Mouse (Mus musculus) WW6 (cell line): ENCODE data around the gene Kcnmb2.

Source experiments
- DNase-seq: peaks from one replicate; pipeline ENCODE4 v3.0.0-alpha.2; 2013; ENCODE audit warnings: low read depth, low spot score

Gene Kcnmb2

GRCm38 (mm10) chr3:32012205-32012931, 110.1 kb downstream of the Kcnmb2 start:
- no peak for DNase-seq

- no peak for DNase-seq
Measured at GRCm38 (mm10) chr3:32020981-32021380, 118.7 kb downstream of the Kcnmb2 start.

- DNase-seq, result no peak
Measured at GRCm38 (mm10) chr3:32029375-32030050, 127.2 kb downstream of the Kcnmb2 start.

- no peak for DNase-seq
Measured at GRCm38 (mm10) chr3:32032381-32032780, 130.1 kb downstream of the Kcnmb2 start.

GRCm38 (mm10) chr3:32043814-32044213, 141.5 kb downstream of the Kcnmb2 start:
- no peak for DNase-seq

GRCm38 (mm10) chr3:32048777-32049176, 146.5 kb downstream of the Kcnmb2 start:
- DNase-seq, result no peak

GRCm38 (mm10) chr3:32052596-32052995, 150.3 kb downstream of the Kcnmb2 start:
- DNase-seq, result no peak

GRCm38 (mm10) chr3:32053610-32054241, 151.4 kb downstream of the Kcnmb2 start:
- DNase-seq, result no peak

GRCm38 (mm10) chr3:32059888-32060656, 157.8 kb downstream of the Kcnmb2 start:
- DNase-seq, result no peak

GRCm38 (mm10) chr3:32062685-32063084, 160.4 kb downstream of the Kcnmb2 start:
- no peak for DNase-seq

GRCm38 (mm10) chr3:32063312-32063711, 161.0 kb downstream of the Kcnmb2 start:
- DNase-seq, result no peak

- no peak for DNase-seq
Measured at GRCm38 (mm10) chr3:32067004-32067935, 165.0 kb downstream of the Kcnmb2 start.

- no peak for DNase-seq
Measured at GRCm38 (mm10) chr3:32073881-32074280, 171.6 kb downstream of the Kcnmb2 start.

- no peak for DNase-seq
Measured at GRCm38 (mm10) chr3:32088762-32089161, 186.5 kb downstream of the Kcnmb2 start.

GRCm38 (mm10) chr3:32101391-32101790, 199.1 kb downstream of the Kcnmb2 start:
- DNase-seq, result no peak

GRCm38 (mm10) chr3:32119851-32120250, 217.5 kb downstream of the Kcnmb2 start:
- no peak for DNase-seq

GRCm38 (mm10) chr3:32121731-32122130, 219.4 kb downstream of the Kcnmb2 start:
- DNase-seq, result no peak

GRCm38 (mm10) chr3:32125431-32125830, 223.1 kb downstream of the Kcnmb2 start:
- no peak for DNase-seq

GRCm38 (mm10) chr3:32128391-32128790, 226.1 kb downstream of the Kcnmb2 start:
- DNase-seq, result no peak

GRCm38 (mm10) chr3:32130696-32131095, 228.4 kb downstream of the Kcnmb2 start:
- no peak for DNase-seq
